Mouse (Mus musculus): ENCODE results near the gene Hsf4. TPM values are rescaled to one million over a fixed set of nuclear protein-coding genes. Genes with fewer than 3 reads are reported as not detected.
"Not testable (repeated sequence)": the region's sequence is repeated elsewhere in the genome, so short reads cannot be mapped to it uniquely, and the experiment has no call there.

Hsf4 gene
- polyA plus RNA-seq, 1 experiment from 2014 or later: 0.14 TPM

GRCm38 (mm10) chr8:105290554-105291314, 21.1 kb downstream of the Hsf4 start:
- no peak for ATAC-seq (ENCODE audit: low FRiP score, low read depth)
- Histone ChIP-seq H3K4me3 (peak overlapping the region; percentile 55), H3K4me2 (replicated peaks) (peak overlapping the region; percentile 80), H3K9me3 (no peaks in the 10 kb centered on the region), H3K9ac (replicated peaks) (peak overlapping the region; percentile 37; the same call in 1 of the 2 replicates), H3K4me1 (peaks cover 42% of the 10 kb centered on the region), H3K27ac (replicated peaks) (no peak overlapping the region), H3K36me3 (no peaks in the 10 kb centered on the region), H3K27me3 (peaks cover 32% of the 10 kb centered on the region)
- 6% methylated on average over 31 of the region's 31 CpGs for WGBS

GRCm38 (mm10) chr8:105291364-105291763, 21.8 kb downstream of the Hsf4 start:
- H3K9ac ChIP-seq (replicated peaks); H3K27ac ChIP-seq (replicated peaks); ATAC-seq (ENCODE audit: low FRiP score, low read depth); H3K9me3 ChIP-seq; H3K4me2 ChIP-seq (replicated peaks); H3K4me3 ChIP-seq; H3K36me3 ChIP-seq: not testable (repeated sequence)
- peaks cover 39% of the 10 kb centered on the region for H3K4me1 ChIP-seq
- H3K27me3 ChIP-seq: peaks cover 32% of the 10 kb centered on the region
- 89% methylated on average over 8 of the region's 8 CpGs for WGBS

- not testable (repeated sequence) for H3K4me3 ChIP-seq; H3K4me2 ChIP-seq (replicated peaks); ATAC-seq (ENCODE audit: low FRiP score, low read depth); H3K9me3 ChIP-seq; H3K9ac ChIP-seq (replicated peaks); H3K27ac ChIP-seq (replicated peaks); H3K36me3 ChIP-seq
- 65% methylated on average over 3 of the region's 3 CpGs for WGBS
- peaks cover 32% of the 10 kb centered on the region for H3K27me3 ChIP-seq
- H3K4me1 ChIP-seq: peaks cover 37% of the 10 kb centered on the region
Measured at GRCm38 (mm10) chr8:105291802-105292201, 22.2 kb downstream of the Hsf4 start.

- Histone ChIP-seq H3K27ac (replicated peaks) (no peak overlapping the region), H3K9ac (replicated peaks) (no peak overlapping the region), H3K4me3 (no peak overlapping the region), H3K9me3 (no peaks in the 10 kb centered on the region), H3K27me3 (peaks cover 32% of the 10 kb centered on the region), H3K36me3 (no peaks in the 10 kb centered on the region), H3K4me2 (replicated peaks) (no peak overlapping the region), H3K4me1 (peaks cover 34% of the 10 kb centered on the region)
- ATAC-seq (ENCODE audit: low FRiP score, low read depth): no peak
- 86% methylated on average over 7 of the region's 7 CpGs for WGBS
Measured at GRCm38 (mm10) chr8:105292471-105292870, 22.9 kb downstream of the Hsf4 start.

GRCm38 (mm10) chr8:105293405-105293804, 23.8 kb downstream of the Hsf4 start:
- H3K9me3 ChIP-seq: no peaks in the 10 kb centered on the region
- no peak overlapping the region for H3K27ac ChIP-seq (replicated peaks)
- H3K27me3 ChIP-seq: peaks cover 32% of the 10 kb centered on the region
- no peaks in the 10 kb centered on the region for H3K36me3 ChIP-seq
- H3K9ac ChIP-seq (replicated peaks): no peak overlapping the region
- H3K4me3 ChIP-seq: no peak overlapping the region
- ATAC-seq (ENCODE audit: low FRiP score, low read depth): no peak
- no peak overlapping the region for H3K4me2 ChIP-seq (replicated peaks)
- peaks cover 29% of the 10 kb centered on the region for H3K4me1 ChIP-seq
- 66% methylated on average over 19 of the region's 19 CpGs for WGBS

GRCm38 (mm10) chr8:105294776-105295175, 25.2 kb downstream of the Hsf4 start:
- 60% methylated on average over 9 of the region's 9 CpGs for WGBS
- Histone ChIP-seq H3K9ac (replicated peaks) (no peak overlapping the region), H3K36me3 (peaks cover 8% of the 10 kb centered on the region), H3K27ac (replicated peaks) (0 out of 2 replicates have a peak overlapping the region, but pooled peaks have one; percentile 35), H3K4me3 (no peak overlapping the region), H3K9me3 (no peaks in the 10 kb centered on the region), H3K4me2 (replicated peaks) (0 out of 2 replicates have a peak overlapping the region, but pooled peaks have one; percentile 3), H3K27me3 (peaks cover 30% of the 10 kb centered on the region), H3K4me1 (peaks cover 29% of the 10 kb centered on the region)
- no peak for ATAC-seq (ENCODE audit: low FRiP score, low read depth)

- Histone ChIP-seq H3K27ac (replicated peaks) (0 out of 2 replicates have a peak overlapping the region, but pooled peaks have one; percentile 35), H3K4me1 (peaks cover 24% of the 10 kb centered on the region), H3K4me3 (no peak overlapping the region), H3K27me3 (peaks cover 25% of the 10 kb centered on the region), H3K9me3 (no peaks in the 10 kb centered on the region), H3K9ac (replicated peaks) (no peak overlapping the region), H3K4me2 (replicated peaks) (0 out of 2 replicates have a peak overlapping the region, but pooled peaks have one; percentile 3), H3K36me3 (peaks cover 12% of the 10 kb centered on the region)
- 77% methylated on average over 11 of the region's 11 CpGs for WGBS
- ATAC-seq (ENCODE audit: low FRiP score, low read depth): no peak
Measured at GRCm38 (mm10) chr8:105295256-105295655, 25.7 kb downstream of the Hsf4 start.

- 0 out of 2 replicates have a peak within 1 kb of the TSS, but pooled peaks have one; percentile 35 for H3K27ac ChIP-seq (replicated peaks)
- H3K9ac ChIP-seq (replicated peaks): no peak within 1 kb of the TSS
- peaks cover 17% of the 10 kb centered on the region for H3K4me1 ChIP-seq
- peaks cover 20% of the 10 kb centered on the region for H3K36me3 ChIP-seq
- ATAC-seq (ENCODE audit: low FRiP score, low read depth): no peak
- peak within 1 kb of the TSS; percentile 98 for H3K4me2 ChIP-seq (replicated peaks)
- peak within 1 kb of the TSS; percentile 78 for H3K4me3 ChIP-seq
- H3K9me3 ChIP-seq: no peaks in the 10 kb centered on the region
- 67% methylated on average over 11 of the region's 11 CpGs for WGBS
- H3K27me3 ChIP-seq: peaks cover 17% of the 10 kb centered on the region
Measured at GRCm38 (mm10) chr8:105295895-105296573, 26.4 kb downstream of the Hsf4 start, which contains the start of gene Exoc3l. TSS of gene Exoc3l (minus strand) at chr8:105296101.

GRCm38 (mm10) chr8:105297511-105298192, 28.1 kb downstream of the Hsf4 start, which contains the start of gene E2f4:
TSS of gene E2f4 (plus strand) at chr8:105297663.
- peak within 1 kb of the TSS; percentile 78 for H3K4me3 ChIP-seq
- WGBS: under 1% methylated on average over 56 of the region's 58 CpGs
- H3K9ac ChIP-seq (replicated peaks): peak within 1 kb of the TSS; percentile 85
- H3K27ac ChIP-seq (replicated peaks): peak within 1 kb of the TSS; percentile 58; the same call in 1 of the 2 replicates
- H3K9me3 ChIP-seq: no peaks in the 10 kb centered on the region
- H3K27me3 ChIP-seq: peaks cover 9% of the 10 kb centered on the region
- H3K36me3 ChIP-seq: peaks cover 35% of the 10 kb centered on the region
- peak within 1 kb of the TSS; percentile 98 for H3K4me2 ChIP-seq (replicated peaks)
- ATAC-seq (ENCODE audit: low FRiP score, low read depth): peak; percentile 92
- H3K4me1 ChIP-seq: peaks cover 17% of the 10 kb centered on the region

GRCm38 (mm10) chr8:105298351-105299252, 29.0 kb downstream of the Hsf4 start:
- Histone ChIP-seq H3K36me3 (peaks cover 43% of the 10 kb centered on the region), H3K9ac (replicated peaks) (peak overlapping the region; percentile 85), H3K27ac (replicated peaks) (no peak overlapping the region), H3K9me3 (no peaks in the 10 kb centered on the region), H3K4me3 (peak overlapping the region; percentile 78), H3K4me1 (peaks cover 17% of the 10 kb centered on the region), H3K4me2 (replicated peaks) (peak overlapping the region; percentile 98), H3K27me3 (peaks cover 3% of the 10 kb centered on the region; the same call in 1 of the 2 replicates)
- no peak for ATAC-seq (ENCODE audit: low FRiP score, low read depth)
- 64% methylated on average over 18 of the region's 18 CpGs for WGBS

GRCm38 (mm10) chr8:105299962-105300361, 30.4 kb downstream of the Hsf4 start:
- no peak overlapping the region for H3K4me2 ChIP-seq (replicated peaks)
- no peaks in the 10 kb centered on the region; the same call in 1 of the 2 replicates for H3K27me3 ChIP-seq
- peaks cover 17% of the 10 kb centered on the region for H3K4me1 ChIP-seq
- no peak overlapping the region for H3K4me3 ChIP-seq
- H3K9ac ChIP-seq (replicated peaks): no peak overlapping the region
- WGBS: 94% methylated on average over 8 of the region's 8 CpGs
- no peaks in the 10 kb centered on the region for H3K9me3 ChIP-seq
- no peak overlapping the region for H3K27ac ChIP-seq (replicated peaks)
- no peak for ATAC-seq (ENCODE audit: low FRiP score, low read depth)
- H3K36me3 ChIP-seq: peaks cover 56% of the 10 kb centered on the region

Measured in midbrain, embryonic 12.5 days (tissue).